Mouse (Mus musculus) v-Abl transformed pro-B cells (cell line): ENCODE results near the gene Mgrn1.

Experiments used
- in situ Hi-C, 2 experiments: fragments of 400-800 bp; cut with MboI; formaldehyde crosslinking; loops; one replicate each; pipeline ENCODE4 v1.15.1; 2025; ENCODE audit not compliant: unreplicated experiment in 2 of 2

Mgrn1 gene

DNA sequence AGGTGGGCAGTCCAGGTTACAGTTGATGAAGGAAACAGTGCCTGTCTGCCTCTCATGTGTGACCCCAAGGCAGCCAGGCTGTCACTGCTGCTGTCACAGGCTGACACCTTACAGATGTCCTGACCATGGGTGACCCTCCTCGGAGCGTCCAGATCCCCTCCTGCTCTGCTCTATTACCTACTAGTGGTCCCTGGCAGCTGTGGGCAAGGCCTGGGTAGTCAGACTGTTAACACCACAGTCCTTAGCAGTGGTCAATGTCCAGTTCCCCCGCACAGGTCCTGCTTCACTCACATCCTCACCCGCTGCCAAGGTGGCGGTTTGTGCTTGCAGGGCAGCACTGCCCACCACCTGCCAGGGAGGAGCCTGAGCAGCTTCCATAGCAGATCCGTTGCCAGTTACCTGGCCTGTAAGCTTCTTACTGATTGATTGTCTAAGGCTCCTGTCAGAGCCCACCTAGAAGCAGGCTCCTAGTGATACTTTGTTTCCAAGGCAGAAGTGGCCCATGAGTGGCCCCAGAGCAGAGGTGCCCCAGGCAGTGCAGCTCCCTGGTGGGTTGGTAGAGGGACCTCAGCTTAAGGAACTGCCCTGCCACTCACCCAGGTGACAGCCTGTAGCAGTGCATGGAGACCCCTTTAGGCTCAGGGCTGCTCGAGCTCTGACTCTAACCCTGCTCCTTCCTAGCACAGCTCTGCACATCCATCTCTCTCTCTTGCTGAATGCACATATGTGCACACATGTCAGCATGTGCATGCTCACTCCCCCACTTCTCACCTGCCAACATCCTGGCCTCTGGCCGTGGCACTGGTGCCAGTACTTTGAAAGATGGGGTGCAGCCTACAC lies 51.5 kb downstream of the Mgrn1 start:
- in situ Hi-C loops: no loop called here

DNA sequence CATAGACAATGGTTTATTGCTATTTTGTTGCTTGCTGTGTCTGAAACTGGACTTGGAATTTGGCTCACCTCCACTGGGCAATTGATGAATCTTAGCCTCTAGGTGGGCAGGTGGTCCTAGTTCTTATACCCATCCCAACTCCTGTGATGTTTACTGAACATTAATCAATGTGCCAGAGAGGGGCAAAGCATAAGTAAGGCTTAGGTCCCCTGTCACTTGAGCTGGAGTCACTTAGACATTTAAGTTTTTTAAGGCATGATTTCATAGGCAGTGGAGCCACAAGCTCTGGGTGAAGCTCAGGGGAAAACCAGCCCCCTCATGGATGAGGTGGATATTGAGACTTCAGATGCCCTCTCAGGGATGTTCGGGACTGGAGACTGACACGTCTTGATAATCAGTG lies 52.4 kb downstream of the Mgrn1 start, which contains the start of gene Nudt16l1:
Nudt16l1 (plus strand) TSS at position 301 of the 400 bp plus-strand sequence.
- in situ Hi-C loops: no loop called here

DNA sequence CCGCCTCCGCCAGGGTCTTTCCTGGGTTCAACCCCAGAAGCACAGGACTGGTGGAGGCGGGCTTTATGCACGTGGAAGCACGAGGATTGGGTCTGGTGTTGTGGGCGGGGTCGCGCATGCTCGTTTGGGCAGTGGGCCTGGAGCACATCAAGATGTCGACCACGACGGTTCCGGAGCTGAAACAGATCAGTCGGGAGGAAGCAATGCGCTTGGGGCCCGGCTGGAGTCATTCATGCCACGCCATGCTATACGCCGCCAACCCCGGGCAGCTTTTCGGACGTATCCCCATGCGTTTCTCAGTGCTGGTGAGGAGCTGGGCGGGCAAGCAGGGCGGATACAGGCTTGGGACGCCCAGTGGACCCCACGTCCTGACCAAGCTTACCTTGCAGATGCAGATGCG lies 52.9 kb downstream of the Mgrn1 start:
- in situ Hi-C loops: no loop called here

DNA sequence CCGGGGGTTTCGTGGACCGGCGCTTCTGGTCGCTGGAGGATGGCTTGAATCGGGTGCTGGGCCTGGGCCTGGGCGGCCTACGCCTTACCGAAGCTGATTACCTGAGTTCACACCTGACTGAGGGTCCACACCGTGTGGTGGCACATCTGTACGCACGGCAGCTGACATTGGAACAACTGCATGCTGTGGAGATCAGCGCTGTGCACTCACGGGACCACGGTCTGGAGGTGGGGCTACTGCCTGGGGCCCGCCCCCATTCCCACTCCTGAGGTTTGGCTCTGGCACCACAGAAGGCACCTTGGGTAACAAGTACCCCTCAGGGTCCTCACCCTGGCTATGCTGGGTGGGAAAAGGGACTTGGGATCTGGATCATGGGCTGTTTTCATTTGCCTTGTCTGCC lies 53.4 kb downstream of the Mgrn1 start:
- in situ Hi-C loops: no loop called here

DNA sequence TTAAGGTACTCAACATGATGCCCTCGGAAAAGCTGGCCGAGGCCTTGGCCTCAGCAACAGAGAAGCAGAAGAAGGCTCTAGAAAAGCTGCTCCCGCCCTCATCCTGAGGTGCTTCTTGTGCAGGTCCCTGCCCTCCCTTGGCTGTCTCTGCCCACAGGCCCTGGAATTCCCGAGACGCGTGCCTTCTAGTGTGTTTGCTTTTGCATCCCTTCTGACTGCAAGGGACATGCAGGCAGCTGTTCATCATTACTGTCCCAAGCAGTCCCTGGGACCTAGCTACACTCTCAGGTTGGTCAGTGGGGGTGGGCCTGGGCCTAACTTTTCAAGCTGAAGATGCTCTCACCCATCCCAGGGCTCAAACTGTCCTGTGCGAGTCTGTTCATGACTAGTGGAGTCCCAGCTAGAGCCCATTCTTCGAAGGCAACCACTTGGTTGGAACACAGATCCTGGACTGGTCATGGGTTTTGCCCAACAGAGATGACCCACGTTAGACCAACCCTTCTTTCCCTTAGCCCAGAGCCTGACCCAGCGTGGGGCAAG lies 54.3 kb downstream of the Mgrn1 start:
- in situ Hi-C loops: no loop called here

DNA sequence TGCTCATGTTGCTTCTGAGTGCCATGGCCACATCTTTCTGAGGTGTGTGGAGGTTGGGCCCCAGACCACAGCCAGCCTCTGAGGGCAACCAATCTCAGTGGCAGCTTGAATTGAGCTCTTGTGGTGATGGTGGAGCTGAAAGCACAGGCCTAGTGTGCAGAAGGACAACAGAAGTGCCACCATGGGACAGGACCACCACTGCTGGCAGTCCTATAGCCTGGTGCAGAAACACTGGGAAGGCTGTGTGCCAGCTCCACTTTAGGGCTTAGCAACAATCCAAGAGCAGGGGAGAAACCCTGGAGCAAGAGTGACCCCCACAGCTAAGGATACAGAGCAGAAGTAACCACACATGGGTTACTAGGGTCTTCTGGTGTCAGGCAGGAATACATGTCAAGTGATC lies 55.0 kb downstream of the Mgrn1 start:
- in situ Hi-C loops: no loop called here

DNA sequence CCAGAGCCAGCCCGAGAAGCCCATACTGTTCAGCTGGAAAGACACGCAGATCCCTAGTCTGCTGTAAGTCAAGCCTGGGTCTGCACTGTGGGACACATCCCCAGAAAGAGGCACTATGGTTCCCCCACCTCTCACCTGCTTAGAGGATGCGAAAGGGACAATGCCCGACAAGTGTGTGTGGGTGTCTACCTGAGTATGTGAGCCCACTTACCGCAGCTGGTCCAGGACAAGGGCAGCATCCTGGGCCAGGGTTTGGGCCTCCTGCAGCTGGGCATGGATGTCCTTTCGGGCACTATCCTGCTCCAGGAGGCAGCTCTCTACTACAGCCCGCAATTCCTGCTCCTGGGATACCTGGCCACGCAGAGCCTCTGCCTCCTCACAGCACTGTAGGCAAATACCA lies 56.8 kb downstream of the Mgrn1 start:
- in situ Hi-C loops: no loop called here

DNA sequence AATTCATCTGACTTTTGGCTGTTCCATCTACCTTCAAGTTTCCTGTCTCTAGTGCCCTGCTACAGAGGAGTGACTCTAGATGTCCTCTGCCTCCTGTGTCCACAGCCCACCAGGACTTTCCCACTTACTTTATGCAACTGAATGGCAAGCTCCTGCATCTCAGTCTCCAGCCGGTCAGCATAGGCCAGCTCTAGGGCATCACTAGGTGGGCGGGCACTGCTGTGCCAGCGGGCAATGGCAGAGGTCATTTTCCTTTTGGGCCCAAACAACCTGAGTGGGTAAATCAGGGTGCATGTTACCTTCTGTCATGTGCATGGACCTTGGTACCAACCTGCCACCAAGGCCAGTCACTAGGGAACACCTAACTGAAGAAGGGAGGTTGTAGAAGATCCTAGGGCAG lies 57.4 kb downstream of the Mgrn1 start:
- in situ Hi-C loops: no loop called here

DNA sequence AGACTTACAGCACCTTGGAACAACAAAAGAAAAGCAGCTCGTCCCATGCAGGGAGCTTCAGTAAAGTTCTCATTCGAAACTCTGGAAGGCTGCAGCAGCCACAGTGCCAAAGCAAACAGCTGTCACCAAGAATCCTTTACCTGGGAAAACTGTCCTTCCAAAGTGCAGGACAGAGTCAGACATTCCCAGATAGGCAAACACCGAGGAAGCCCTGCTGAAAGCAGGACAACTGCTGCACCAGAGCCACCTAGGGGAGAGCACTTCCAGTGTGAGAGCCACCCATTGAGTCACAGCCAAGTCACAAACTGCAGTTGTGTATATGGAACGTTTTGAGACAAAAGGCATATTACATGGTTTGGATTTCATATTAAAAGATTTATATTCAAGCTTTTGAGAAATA lies 59.4 kb downstream of the Mgrn1 start:
- in situ Hi-C loops: no loop called here

DNA sequence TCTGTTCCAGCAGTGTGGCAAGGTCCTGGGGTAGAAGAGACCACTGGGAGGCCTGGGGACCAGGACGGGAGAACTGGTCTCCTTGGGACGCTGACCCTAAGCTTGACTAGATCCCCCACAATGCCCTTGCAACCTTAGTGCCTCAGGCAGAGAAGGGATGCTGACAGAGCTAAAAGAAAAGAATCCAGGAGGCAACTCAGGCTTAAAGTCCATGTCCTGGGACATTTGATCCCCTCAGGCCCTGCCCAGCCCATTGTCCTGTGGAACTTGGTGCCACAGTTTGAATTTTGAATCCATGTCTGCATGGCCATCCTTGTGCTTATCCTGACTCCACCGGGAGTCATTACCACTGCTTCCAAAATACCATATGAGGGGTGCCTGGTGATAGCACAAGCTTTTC lies 60.1 kb downstream of the Mgrn1 start:
- in situ Hi-C loops: no loop called here

DNA sequence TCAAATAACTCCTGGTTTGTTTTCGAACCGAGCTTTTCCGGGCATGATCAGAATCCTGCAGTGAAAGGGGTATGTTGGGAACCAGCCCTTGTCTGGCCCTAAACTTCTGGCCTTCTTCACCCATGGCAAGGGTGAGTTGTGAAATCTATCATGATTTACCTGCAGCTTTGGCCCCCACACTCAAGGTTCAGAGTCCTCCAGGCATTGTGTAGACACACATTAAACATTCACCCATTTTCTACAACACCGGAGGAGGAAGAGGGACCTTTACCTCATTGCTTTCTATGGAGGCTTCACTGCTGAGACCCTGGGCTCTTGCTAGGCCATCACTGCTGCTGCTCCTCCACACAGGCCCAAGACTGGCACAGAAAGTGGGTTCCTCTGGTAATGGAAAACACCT lies 61.3 kb downstream of the Mgrn1 start:
- in situ Hi-C loops: no loop called here

DNA sequence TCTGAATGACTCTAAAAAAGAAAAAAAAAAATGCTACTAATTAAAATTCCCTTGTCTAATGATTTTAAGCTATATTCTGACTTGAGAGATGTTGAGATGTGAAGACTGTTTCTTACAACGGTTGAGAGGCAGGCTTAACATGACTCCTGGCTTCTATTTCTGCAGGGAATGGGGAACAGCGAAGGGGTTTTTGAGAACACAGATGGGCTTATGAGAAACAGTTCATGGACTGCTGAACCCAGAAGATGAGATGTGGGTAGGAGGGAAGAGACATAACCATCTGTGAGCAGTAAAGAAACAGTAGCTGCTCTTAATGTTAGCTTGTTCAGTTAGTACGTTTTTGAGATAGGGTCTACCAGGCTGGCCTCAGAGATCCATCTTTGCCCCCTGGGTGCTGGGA lies 70.6 kb downstream of the Mgrn1 start:
- in situ Hi-C loops: no loop called here

DNA sequence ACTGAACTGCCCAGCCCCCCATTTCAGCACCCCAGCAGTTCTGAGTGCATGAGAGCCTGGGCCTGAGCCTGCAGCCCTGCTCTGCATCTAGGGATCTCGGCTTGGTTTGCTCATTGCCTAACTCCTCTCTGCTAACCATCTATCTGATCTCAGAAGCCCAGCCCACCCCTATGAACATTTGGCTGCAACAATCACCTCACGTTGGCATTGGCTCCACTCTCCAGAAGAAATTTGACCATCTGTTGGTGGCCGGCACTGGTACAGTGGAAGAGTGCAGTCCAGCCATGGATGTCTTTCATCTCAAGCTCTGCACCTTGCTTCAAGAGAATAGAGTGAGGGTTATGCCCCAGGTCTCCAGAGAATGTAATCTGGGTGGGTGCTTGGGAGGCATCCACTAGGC lies 71.4 kb downstream of the Mgrn1 start:
- in situ Hi-C loops: no loop called here

DNA sequence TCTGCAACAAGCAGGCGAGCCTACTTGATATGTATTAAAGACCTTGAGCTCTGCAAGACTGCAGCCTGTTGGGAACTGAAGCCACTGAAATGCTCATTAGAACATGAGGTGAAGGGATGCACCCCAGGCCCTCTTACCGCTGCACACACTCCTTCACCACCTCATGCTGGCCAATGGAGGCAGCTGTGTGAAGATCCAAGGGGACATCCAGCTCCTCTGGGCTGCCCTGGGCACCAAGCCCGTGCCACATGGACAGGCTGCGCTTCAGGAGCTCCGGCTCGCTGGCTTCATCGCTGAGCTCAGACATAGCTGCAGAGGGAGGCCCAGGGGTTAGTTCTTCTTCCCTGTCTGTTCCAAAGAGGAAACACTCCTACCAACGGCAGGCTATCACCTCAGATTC lies 74.2 kb downstream of the Mgrn1 start:
- in situ Hi-C loops: no loop called here

DNA sequence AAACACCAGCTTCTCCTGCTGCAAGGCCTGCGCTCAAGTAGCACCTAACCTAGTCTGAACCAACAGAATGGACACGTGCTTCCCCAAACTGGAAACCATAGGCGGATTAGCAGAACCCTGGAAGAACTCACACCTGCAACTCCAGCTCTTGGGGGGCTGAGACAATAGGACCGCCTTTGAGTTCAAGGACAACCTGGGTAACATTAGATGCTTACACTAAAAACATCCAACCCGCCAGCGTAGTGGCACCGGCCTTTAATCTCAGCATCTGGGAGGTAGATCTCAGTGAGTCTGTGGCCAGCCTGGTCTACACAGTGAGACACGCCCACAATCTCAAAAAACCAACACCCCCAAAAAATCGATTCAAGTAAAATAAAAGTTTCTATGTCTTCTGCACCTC lies 77.3 kb downstream of the Mgrn1 start:
- in situ Hi-C loops: no loop called here

DNA sequence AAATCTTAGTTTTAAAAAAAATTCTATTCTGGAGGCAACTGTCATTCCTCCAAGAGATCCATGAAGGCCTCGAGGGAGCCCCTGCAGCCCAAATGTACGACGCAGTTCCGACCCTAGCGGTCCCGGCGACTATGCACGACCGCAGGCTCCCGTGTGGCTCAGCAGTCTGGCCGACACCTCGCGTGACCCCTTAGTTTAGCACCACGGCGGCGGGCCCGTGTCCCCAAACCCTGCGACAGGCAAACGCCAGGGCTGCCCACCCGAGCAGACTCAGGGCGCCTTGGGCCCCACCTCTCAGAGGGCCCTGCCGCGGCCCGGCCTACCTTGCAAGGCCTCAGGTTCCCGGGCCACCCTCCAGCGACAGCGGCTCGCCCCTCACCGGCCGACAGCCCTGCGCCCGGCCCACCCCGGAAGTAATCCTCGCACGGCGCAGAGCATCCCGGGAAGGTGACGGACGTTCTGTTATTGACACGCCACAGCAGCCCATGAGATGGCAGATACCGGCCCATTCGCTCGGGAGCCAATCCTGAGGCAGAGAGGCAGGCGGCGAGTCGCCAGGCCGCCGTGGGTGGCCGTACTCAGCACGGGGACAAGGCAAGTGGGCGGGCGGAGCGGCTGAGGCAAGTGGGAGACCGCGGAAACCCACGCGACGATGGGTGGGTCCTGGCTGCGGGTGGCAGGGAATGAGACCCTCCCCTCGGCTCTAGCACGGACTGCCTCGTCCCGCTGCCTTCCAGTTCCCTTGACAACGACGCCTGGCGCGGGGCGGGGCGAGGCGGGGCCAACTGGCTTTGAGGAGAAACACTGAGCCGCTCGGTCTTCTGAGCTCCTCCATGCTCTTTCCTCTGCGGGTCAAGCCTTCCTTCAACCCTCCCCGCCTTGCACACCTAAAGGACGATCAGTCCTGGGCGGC lies 78.0 kb downstream of the Mgrn1 start, which contains the start of gene Anks3:
Anks3 (minus strand) TSS at position 409 of the 913 bp plus-strand sequence.
- in situ Hi-C loops: no loop called here

DNA sequence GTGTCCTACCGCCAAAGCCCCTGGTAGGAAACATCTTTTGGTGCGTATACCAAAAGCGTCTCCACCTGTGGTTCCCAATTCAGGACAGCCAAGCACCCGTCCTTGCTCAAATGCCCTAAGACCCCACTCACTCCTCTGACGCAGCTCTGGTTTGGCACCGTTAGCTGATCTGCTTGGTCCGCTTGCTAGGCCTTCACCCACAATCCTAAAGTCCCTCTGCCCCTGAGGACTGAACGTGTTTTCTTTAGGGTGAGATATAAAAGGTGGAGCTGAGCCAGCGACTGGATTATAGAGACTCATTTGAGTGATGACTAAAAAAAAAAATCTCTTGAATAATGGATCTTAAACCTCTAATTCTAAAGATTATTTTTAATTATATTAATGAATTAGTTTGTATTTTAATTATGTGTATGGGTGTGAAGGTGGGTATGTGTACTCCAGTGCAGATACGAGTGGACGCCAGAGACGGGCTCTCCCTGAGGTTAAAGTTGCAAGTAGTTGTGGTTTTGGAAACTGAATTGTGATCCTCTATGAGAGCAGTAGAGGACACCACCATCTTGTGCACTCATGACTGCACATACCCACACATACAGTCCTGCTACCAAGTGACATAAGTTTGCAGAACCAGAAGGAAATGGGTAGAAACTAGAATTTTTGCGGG lies 78.8 kb downstream of the Mgrn1 start:
- in situ Hi-C loops: loop anchor here in 1 of 2 experiments (5.0 kb wide), 1 partner anchor 42 kb away; the partner anchor contains the start of gene Smim22

DNA sequence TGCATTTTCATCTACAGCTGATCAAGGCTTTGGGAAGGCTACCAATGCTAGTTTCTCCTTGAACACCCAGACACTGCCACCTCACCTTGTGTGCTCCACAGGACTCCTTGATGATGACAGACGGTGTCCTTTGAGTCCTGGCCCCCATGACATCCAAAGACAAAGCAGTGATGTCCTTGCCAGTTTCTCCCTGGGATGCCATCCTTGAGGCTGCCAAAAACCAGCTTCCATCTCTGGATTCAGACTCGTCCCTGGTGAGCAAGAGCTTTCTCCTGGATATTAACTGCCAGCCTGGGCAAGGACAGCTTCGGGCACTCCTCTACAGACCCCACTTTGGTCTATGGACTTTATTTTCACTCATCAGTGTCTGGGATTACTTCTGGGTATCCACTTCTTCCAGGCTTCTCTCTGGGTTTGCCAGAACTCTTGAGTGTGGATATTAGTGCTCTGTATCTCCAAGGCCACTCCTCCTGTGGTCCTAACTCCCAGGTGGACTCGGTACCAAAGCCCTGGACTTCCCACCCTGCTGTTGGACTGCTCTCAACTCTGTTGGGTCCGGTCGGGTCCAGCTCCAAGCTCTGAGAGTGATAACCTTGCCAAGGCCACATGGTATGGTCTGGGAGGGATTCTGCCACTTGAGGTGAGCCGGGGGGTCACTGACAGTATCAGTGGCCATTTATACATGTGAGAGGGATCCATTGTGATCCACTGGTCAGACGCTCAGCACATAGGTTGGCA lies 79.5 kb downstream of the Mgrn1 start:
- in situ Hi-C loops: loop anchor here in 1 of 2 experiments (5.0 kb wide), 1 partner anchor 42 kb away; the partner anchor contains the start of gene Smim22

DNA sequence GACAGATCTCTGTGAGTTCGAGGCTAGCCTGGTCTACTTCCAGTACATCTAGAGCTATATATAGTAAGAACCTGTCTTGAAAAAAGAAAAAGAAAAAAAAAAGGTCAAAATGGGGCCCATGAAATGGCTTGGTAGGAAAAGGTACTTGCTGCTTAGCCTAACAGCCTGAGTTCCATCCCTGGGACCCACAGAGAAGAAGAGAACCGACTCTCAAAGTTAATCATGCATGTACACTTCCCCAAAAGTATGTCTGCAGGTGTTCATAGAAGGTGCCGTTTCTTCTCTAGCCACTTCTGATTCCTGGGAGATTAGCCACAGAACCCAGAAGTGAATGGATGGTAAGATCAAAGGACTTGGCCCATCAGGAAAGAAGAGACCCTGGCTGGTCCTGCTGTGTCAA lies 82.4 kb downstream of the Mgrn1 start:
- in situ Hi-C loops: loop anchor here in 1 of 2 experiments (5.0 kb wide), 1 partner anchor 39 kb away; the partner anchor contains the start of gene Smim22
